Mouse (Mus musculus): ENCODE measurements at regions not wholly inside any gene's neighbourhood (a gene's known extent, or its start where the extent isn't known, plus 50 kb on each side); places are given as distances from the start of the nearest gene placed in this dataset.
A peak's percentile ranks its signal among the peaks of the same experiment; 100 is the strongest.

DNA sequence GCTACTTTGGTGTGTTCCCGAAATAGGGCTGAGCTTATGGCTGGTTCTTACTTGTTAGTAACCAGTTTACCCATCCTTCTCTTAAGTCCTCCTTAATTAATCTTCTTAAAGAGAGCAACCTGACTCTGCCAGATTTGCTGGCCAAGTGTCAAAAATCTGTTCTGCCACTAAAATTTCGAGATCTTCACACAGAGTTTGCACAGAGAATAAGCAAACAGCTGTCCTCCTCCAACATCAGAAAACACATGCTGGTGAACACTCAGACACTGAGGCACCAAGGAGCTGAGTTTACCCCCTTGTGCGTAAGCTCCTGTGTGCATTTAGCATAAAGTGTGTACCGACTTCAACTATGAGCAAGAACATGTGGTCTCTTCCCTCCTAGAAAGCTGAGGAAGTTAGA lies 118.1 kb upstream of the Gm26657 start:
- intact Hi-C loops (cut with DNase I) = no loop called here
- peak in 1 of 2 experiments; percentile 28 for DNase-seq (ENCODE audit: low spot score in 2 of 2)

DNA sequence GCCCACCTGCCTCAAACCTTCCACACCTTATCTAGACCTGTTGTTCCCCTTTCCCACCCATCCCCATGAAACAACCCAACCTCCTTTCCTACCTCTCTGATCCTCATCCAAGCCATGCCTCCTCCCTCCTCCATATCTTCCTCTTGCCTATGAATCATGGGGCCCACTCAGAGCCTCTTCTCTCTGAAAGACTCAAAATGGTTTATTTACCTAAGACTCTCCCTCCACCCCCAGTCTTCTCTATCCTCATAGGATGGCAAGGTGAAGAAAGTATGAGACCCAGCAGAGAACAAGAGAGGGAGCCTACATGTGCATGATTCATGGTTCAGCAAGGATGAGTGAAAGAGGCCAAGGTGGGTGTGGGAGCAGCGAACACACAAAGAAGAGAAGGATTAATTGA lies 118.5 kb upstream of the Gm26657 start:
- DNase-seq (ENCODE audit: low spot score in 2 of 2) = no peak
- intact Hi-C loops (cut with DNase I) = no loop called here

DNA sequence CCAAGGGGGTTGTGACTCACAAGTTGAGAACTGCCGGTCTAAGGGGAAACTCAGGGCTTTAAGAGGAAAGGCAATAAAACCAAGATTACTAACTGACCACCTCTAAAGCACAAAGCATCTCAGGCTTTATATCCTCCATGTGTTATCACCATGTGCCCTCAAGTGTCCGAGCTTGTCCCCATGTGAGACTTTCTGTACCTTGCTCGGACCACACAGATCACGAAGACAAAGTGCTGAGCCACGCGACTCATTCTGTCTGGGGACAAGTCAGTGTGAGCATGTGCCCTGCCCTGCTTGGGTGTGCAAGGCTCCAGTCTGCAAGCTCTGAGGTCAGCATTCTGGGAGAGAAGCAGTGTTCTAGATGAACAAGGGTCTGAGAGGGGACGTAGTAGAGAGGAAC lies 119.2 kb upstream of the Gm26657 start:
- no peak for DNase-seq (ENCODE audit: low spot score in 2 of 2)
- intact Hi-C loops (cut with DNase I) = no loop called here

DNA sequence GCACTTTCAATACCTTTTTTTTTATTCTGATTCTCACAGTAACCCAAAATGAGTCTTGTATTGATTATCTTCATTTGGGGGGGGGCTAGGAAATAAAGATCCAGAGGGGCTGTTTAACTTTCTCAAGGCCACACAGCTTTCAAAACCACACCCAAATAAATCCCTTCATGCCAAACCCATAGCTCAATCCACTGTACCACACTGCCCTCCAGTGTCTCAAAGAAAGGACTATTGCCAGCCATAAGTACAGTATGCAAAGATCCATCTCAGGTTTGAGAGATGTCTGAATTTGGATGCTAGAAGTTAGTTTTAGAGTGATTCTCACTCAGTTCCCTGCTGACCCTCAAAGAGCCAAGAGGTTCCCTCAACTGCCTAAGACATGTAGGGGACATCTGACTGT lies 120.1 kb upstream of the Gm26657 start:
- DNase-seq (ENCODE audit: low spot score in 2 of 2) = no peak
- intact Hi-C loops (cut with DNase I) = no loop called here

DNA sequence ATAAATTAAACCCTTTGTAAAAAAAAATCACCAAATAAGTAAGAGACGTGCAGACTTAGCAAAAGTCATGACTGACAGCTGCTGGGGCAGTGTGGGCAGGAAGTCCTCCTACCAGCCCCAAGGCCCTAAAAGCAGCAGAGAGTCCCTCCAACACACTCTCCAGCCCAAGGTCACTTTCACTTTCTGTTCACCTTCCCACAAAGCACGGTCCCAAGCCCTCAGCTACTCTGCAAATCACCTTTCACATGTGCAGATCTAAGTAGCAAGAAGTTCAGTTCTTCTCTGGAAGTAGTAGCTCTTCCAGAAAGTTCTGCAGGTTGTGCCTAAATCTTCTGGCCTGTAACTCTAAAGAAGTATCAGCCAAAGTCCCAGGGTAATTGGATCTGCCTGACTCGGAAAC lies 120.8 kb upstream of the Gm26657 start:
- intact Hi-C loops (cut with DNase I) = no loop called here
- no peak for DNase-seq (ENCODE audit: low spot score in 2 of 2)

DNA sequence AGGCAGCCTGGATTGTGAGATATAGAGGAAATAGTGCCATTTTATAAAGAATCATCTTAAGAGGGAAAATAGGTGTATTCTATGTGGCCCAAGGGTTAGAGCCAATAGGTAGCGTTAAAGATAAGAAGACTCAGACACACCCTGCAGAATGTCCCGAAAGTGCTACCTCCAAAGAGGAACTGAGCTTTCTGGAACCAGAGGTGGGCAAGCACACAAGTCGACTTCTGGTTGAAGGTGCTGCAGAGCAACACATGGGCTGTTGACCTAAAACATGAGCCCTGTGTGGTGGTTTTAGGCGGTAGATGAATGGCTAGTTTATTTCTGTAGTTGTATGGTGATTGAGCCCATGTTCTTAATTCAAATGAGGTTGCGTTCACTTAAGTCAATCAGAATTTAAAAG lies 121.4 kb upstream of the Gm26657 start:
- no peak for DNase-seq (ENCODE audit: low spot score in 2 of 2)
- intact Hi-C loops (cut with DNase I) = no loop called here

DNA sequence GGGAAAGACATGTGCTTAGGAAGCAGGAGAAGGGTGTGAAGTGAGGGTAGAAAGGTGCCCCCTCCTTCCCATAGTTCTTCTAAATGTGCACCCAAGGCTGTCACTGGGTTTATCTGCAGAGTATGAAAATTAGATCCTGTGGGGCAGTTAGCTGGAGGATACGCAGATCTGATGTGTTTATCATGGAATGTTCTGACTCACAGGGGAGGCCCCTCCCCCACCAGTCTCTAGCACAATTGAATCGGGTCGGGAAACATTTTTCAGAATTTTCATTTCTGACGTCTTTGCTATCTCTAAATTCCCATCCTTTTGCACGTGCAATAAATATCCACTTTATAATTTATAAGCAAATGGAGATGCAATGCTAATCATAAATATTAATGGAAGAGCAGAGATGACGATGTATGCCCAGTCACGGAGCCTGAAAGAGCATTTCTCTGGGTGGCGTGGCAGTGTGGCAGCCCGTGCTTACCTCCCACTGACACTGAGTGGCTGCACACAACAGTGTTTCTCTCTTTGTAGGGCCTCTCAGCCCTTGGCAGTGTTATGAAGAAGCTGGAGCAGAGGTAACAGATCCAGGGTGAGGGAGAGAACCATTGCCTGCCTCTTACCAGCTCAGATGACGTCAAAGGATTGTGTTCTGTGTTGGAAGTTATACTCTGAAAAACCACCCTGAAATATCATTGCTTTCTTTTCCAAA lies 122.1 kb upstream of the Gm26657 start:
- DNase-seq (ENCODE audit: low spot score in 2 of 2) = no peak
- intact Hi-C loops (cut with DNase I) = no loop called here

DNA sequence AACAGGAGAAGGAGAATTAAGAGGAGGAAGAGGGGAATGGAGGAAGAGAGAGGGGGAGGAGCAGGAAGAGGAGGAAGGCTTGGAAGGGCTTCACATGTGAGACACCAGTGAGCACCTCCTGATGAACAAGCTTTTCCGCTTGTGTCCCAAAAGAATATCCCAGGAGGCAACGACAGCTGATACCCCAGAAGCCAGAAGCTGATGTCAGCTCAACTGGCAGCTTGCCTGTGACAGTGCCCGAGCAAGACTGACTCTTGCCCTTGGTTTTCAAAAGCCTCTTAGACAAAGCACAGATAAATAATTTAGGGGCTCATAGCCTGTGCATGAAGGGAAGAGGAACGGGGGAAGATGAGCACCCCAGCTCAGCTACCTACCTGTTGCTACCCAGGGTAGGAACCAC lies 127.5 kb upstream of the Gm26657 start:
- intact Hi-C loops (cut with DNase I) = no loop called here
- no peak for DNase-seq (ENCODE audit: low spot score in 2 of 2)

DNA sequence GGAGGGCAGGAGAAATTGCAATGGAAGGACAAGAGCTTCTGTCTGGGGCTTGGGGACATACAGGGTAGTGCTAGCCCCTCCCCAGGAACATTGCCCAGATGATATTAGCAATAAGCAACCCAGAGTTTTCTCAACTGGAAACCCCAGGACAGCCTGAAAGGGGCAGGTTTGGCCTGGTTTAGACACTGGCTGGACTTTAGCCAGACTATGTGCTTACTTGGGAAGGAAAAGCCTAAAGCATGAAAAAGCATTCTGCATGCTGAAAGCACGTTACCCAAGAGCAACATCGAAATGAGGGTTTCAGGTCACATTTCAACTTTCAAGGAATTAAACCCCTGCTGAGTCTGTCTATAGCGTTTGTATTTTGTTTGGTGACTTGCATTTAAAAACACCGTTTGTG lies 128.1 kb upstream of the Gm26657 start:
- intact Hi-C loops (cut with DNase I) = no loop called here

DNA sequence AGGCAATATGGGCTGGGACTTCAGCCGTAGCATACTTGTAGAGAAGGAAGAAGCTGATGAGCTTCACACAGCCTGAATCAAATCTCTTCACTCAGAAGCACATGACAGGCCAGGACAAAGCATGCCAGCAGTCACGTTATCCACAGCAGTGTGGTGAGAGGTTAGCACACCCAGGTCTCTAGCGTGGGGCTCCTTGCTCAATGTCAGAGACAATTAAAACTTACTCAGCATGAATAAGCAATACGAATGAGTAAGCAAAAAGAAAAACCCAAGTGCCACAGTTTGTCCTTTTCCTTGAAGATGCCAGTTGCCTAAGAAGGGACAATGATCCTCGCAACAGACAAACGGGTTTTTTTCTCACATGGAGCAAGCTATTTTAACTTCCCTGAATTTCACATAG lies 129.6 kb upstream of the Gm26657 start:
- intact Hi-C loops (cut with DNase I) = no loop called here
- no peak for DNase-seq (ENCODE audit: low spot score in 2 of 2)

More for the DNA sequence above, 128.1 kb upstream of the Gm26657 start:
- DNase-seq (ENCODE audit: low spot score in 2 of 2) = no peak

DNA sequence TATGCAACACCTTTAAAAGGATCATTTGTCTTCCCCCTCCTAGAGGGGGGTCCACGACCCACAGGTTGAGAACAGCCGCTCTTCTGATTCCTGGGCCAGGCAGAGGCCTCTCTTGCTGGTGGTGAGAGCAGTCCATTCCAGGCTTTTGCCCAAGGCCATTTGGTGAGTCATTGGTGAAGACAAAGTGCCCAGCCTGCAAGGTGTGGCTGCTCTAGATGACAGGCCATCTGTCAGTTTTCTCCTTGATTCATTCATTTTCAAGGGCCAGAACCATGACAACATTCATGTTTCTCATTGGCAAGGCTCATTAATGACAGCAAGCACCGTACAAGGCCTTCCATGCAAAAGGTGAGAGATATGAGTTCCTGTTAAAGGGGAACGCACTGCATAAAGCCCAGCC lies 131.2 kb upstream of the Gm26657 start:
- no peak for DNase-seq (ENCODE audit: low spot score in 2 of 2)
- intact Hi-C loops (cut with DNase I) = no loop called here

DNA sequence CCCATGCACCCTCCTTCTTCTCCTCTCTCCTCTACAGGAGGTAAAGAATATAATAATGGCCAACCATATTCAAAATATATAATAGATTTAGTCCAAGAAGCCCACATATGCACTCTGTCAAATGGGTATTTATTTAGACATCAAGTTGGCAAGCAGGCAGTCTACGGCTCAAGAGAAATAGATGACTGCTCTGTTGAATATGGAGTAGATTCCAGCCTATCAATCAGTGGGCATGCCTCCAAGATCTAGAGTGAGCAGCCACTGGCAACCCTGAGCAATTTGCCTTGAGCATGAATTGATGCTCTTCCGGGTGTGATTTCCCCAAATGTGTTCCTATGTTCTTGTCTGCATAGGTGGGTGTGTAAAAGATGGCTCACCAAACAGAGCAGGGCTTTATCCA lies 141.5 kb upstream of the Gm26657 start:
- intact Hi-C loops (cut with DNase I) = no loop called here
- no peak for DNase-seq (ENCODE audit: low spot score in 2 of 2)

DNA sequence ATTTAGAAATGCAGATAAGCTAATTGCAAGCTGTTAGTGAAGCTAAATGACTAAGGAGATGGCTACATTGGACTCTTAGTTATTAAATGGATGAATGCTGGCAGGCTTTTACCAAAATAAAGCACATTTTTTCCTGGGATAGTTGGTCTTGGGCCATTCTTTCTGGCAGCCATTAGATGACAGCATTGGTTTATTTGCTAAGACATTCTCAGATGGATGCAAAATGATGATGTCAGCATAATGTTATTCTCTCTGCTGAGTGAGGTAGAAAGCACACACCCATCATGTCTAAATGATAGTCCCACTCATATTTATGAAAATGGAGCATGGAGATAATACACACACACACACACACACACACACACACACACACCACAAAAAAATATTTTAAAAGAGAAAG lies 141.9 kb upstream of the Gm26657 start:
- DNase-seq (ENCODE audit: low spot score in 2 of 2) = no peak
- intact Hi-C loops (cut with DNase I) = no loop called here

DNA sequence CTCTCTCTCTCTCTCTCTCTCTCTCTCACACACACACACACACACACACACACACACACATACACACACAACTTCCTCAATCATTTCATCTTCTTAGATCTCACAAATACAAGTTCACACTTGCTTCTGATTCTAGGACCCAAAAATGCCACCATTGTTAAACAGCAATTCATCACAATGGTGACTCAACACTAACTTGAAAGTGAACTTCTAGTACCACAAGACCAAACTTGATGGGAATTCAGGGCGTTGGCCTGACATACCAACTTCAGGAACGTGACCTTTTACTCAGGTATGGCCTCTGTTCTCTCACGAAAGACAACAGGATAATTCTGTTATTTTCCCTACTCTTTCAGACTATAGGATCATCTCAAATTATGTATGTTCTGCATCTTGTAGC lies 157.5 kb upstream of the Gm26657 start:
- intact Hi-C loops (cut with DNase I) = no loop called here
- no peak for DNase-seq (ENCODE audit: low spot score in 2 of 2)

DNA sequence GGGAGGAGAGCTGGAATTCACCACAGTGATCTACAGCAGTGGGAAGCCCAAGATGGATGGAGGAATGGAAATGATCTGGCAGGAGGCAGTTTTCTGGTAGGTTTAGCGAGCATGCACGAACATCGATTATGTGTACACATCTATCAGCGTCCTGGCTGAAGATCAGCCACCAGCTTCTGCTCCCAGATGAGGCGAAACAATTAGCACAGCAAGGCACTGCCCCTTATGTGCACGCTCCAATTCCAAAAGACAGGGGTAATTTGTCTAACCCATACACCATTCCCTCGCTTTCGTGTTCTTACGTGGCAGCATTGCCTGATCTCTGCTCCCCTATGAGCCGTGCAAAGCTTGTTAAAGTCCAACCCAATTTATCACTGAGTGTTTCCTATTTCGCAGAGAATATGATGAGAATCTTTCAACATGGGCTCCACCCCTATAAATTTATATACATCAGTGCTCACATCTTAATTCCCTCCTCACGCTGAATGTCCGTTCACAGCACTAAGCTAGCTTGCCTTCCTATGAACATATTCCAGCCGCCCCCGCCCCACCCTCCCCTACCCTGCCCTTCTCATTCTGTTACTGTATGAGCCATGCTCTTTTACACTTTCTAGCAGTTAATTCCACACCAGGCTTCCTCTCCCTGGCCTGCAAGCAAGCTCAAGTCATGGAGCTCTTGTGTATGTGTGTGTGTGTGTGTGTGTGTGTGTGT lies 162.9 kb upstream of the Gm26657 start:
- DNase-seq (ENCODE audit: low spot score in 2 of 2) = no peak
- intact Hi-C loops (cut with DNase I) = no loop called here

DNA sequence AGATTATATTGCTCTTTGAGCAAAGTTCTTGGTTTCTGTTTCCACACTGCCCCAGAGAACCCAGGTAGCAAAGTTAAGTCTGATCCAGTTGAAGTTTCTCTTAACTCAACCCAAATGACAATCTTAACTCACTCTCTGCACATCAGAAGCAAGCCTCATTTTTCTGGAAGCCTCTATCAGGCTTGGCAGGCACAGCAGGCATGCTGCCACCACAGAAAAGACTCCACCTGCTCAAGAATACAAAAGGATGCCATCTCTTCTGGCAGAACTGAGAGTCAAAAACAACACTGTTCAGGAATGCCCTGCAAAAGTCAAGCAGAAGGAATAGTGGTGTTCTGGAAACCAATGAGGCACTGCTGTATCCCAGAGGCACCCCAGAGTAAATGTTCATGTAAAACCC lies 187.7 kb upstream of the Gm26657 start:
- no peak for DNase-seq (ENCODE audit: low spot score in 2 of 2)
- intact Hi-C loops (cut with DNase I) = no loop called here

DNA sequence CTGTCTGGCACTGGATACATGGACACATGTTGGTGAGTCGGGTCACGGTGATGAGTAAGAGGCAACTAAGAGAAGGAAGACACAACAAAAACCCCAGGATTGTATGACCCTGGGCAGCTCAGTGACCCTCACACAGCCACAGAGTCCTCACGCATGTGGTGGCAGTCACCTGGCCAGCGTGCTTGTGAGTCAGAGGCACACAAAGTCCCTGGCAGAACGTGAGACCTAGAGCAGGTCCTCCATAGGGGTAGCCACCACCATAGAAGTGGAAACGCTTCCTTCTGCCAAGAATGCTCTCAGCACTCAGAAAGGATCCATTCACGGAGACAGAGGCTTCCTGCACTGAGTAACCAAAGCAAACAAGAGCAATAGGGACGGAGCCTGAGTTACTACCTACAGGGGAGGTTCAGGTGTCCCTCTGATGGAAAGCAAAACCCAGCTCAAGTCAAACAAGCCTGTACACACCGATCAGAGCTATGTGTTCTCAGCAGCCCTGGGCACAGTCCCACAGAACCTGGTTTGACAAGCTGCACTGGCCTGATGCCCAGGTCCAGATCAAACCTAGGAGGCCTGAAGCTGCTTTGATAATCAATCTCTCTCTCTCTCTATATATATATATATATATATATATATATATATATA lies 206.4 kb upstream of the Gm26657 start:
- intact Hi-C loops (cut with DNase I) = no loop called here
- DNase-seq (ENCODE audit: low spot score in 2 of 2) = no peak

DNA sequence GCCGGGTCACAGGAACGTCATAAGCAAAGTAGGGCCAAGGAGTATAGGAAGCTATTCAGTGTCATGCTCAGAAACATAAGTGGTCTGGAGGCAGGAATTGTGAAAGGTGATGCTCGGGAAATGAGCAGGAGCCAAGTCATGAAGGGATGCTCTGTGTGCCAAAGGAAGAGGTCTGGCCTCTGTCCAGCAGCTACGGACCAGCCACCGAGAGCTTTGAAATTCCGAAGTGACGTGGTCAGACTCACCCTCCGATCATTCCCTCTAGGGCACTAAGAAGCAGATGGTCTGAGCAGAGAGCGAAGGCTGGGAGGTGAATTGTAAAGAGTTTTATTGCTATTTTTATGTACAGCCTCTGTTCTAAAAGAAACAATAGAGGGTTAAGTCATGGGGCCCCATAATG lies 206.9 kb upstream of the Gm26657 start:
- intact Hi-C loops (cut with DNase I) = no loop called here
- no peak for DNase-seq (ENCODE audit: low spot score in 2 of 2)

DNA sequence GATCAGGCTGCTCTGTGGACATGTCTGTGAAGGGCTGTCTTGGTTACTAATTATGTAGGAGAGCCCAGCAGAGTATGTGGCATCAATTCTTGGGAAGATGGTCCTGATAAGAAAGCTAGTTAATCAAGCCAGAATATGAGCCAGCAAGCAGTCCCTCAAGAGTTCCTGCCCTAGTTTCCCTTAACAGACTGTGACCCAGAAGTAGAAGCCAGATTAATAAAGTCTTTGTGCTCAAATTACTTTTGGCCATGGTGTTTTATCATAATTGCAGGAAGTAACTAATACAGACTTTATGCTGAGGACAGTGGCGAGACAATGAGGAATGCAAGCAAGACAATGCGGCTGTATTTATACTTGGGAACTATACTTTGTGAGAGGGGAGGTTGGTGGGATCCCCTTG lies 211.3 kb upstream of the Gm26657 start:
- intact Hi-C loops (cut with DNase I) = no loop called here
- DNase-seq (ENCODE audit: low spot score in 2 of 2) = no peak

DNA sequence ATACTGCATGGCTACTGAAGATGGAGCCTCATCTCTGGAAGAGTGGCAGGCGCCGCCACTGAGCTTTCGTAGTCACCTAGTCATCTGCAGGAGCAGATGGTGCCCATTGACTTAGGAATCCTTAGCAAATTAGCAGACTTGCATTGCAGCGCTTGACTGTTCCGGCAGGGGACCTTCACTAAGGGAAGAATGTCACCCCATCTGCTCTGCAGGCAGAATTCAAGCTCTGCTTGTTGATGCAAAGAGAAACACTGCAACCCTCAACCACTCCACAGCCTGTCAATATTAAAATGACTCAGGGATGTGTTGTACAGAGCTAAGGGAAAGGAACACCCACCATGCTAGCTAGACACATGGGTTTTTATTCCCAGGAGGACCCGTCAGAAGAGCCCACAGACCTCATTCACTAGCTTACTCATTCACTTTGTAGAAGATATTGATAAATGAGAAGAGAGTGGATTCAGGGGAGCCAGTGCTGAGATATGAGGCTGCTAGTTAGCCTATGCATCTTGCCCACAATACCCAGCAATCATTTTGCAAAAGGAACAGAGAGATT lies 215.4 kb upstream of the Gm26657 start:
- DNase-seq (ENCODE audit: low spot score in 2 of 2) = peak; percentile 5 to 32
- intact Hi-C loops (cut with DNase I) = no loop called here

DNA sequence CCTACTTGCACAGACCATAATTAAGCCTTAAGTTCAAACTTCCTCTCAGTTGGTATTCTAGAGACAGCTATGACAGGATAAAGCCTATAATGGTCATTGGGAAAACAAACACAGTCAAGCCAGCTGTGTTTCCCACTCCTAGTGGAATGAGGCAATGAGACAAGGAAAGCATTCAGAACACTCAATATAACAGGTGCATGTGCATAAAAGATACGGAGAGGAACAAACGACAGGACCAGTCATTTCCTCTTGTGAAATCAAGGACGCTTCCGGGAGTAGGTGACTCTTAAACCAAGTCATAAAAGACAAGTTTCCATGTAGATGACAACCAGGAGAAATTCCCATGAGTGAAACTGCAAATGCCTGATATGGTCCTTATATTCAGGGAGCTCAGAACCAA lies 232.1 kb upstream of the Gm26657 start:
- intact Hi-C loops (cut with DNase I) = no loop called here
- no peak for DNase-seq (ENCODE audit: low spot score in 2 of 2)

Measured in left cerebral cortex, postnatal 14 days (tissue).